Mouse (Mus musculus) embryonic fibroblast, embryonic 13.5 days (primary cell): ENCODE measurements around the gene Plaur.

Experiments used
- CTCF ChIP-seq: IDR thresholded peaks from 2 replicates; pipeline ENCODE4 v1.5.1; 2011; ENCODE audit warnings: mild to moderate bottlenecking, control low read depth, low read length, moderate library complexity, borderline replicate concordance; ENCODE audit not compliant: insufficient read depth
- POLR2A ChIP-seq: IDR thresholded peaks from 2 replicates; pipeline ENCODE4 v1.6.1; 2011; ENCODE audit warnings: low read depth, mild to moderate bottlenecking, control low read depth, low read length, moderate library complexity

DNA sequence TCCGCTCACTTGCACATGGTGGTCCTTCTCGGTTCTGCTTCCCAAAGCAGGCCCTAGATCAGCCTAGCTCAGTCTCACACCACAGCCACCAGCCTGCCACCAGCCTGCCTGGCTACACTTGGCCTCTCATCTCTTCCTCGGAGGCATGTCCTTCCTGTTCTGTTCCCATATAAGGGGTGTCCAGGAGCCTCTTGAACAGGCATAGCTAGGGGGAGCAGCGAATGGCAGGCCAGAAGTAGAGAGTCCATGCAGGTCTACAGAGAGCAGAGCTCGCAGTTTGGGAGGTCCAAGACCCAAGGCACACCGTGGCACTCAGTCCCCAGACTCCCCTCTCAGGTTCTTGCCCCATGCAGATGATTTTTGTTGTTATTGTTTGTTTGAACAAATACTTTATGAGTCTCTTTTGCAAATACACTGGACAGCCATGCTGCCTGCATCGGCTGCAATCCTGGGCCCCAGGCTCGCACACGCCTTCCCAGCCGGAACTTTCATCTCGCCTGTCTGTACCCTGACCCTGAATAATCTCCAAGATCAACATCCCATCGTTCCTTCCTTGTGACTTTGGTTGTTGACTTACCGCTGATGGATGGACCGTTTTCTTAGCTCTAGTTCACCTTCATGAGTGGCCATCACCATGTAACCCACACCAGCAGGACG is 39.0 kb upstream of the Plaur start:
- TF ChIP-seq CTCF (no peak), POLR2A (no peak)
